Mouse (Mus musculus): ENCODE data around the gene Ispd.

Gene Ispd

DNA sequence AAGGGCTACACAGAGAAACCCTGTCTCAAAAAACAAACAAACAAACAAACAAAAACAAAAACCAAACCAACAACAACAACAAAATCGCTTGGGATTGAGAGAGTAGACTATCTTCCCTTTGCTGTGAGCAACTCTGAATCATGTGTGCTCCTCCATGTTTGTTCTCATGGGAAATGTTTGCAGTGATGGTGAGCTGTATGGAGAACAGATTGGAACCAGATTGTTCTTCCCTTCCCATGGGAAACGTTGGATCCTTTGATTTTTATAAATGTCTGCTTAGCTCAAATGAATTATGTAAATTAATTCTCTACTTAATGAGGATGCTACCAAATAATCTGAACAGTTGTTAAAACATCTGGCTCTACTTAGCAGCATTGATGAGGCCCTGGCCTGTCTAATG, 312.8 kb downstream of the Ispd start:
- intact Hi-C loops (cut with DNase I): no loop called here

DNA sequence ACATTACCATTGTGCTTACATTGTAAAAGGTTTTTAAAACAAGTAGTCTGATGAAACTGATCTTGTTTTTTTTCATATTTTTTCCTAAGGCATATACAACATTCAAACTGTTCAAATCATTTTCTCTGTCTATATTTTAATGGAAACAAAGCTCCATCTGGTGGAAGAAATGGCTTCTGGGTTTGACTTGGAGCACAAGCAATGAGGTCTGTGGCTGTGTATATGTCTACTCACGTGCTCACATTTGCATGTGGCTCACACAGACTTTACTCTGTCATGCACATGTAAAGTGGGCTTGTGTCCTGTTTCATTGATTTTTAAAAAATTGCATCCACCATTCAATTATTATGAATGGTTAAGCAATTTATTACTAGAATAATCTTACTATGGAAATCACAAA, 323.1 kb downstream of the Ispd start:
- intact Hi-C loops (cut with DNase I): no loop called here

DNA sequence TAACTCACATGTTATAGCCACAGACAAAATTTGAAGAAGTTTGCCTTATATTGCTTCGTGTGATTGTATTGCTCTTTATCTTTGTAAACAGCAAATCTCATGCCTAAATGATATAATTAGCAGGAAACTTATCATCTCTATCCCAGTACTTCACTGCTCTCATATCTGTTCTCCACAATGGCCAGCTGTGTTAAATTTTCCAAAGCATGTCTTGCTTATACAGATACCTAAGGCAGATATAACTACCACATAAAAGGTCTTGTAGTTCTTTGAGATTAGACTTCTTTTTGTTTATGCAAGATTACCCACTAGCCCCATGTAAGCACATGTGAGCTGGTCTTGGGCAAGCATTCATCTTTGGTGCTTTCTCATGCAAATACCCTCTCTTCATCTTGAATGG, 327.6 kb downstream of the Ispd start:
- intact Hi-C loops (cut with DNase I): no loop called here

- intact Hi-C loops (cut with DNase I): loop anchor here (2.0 to 5.0 kb wide), 2 partner anchors 468 to 737 kb away; no protein-coding TSS in a partner anchor
These were observed 332.8 kb downstream of the Ispd start for GRCm38 (mm10) chr12:36713866-36714662.

GRCm38 (mm10) chr12:36717526-36717925, 336.3 kb downstream of the Ispd start:
- intact Hi-C loops (cut with DNase I): no loop called here

- intact Hi-C loops (cut with DNase I): no loop called here
These were observed 337.2 kb downstream of the Ispd start for GRCm38 (mm10) chr12:36718417-36718816.

- intact Hi-C loops (cut with DNase I): no loop called here
These were observed 337.8 kb downstream of the Ispd start for GRCm38 (mm10) chr12:36719074-36719473.

DNA sequence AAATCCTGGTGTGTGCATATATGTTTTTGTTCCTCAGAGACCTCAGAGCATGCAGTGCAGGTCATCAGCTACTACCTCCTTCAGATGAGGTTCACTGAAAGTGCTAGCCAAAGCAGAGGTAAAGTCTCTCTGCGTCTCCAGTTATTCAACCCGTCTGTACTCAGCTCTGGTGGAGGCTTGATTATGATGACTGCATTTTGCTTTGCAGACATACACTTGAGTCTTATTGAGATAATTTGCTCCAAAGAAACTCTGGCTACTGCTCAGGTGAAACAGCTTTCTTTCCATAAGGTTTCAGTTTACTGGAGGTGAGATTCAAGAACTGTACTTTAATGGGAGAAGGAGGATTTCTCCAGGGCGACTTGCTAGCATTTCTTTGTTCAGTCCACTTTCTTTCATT, 339.5 kb downstream of the Ispd start:
- intact Hi-C loops (cut with DNase I): no loop called here

DNA sequence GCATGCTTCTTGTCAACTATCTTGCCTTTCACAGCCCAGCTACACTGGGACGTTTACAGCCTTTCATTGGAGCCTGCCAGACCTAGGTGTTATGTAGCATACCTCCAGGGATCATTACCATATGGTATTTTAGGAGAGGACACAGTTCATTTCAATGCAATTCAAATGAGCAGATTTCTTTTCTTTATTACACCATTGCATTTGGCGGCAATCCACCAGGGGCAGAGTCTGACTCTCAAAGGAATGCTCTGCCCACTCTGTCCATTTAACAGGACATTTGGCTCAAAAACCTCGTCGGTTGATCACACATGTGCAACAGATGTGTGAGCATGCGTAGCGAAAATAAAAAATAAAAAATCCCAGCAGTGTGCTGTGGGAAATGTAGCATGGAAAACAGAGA, 340.0 kb downstream of the Ispd start:
- intact Hi-C loops (cut with DNase I): no loop called here

GRCm38 (mm10) chr12:36722754-36723153, 341.5 kb downstream of the Ispd start:
- intact Hi-C loops (cut with DNase I): no loop called here

- intact Hi-C loops (cut with DNase I): no loop called here
These were observed 342.1 kb downstream of the Ispd start for GRCm38 (mm10) chr12:36723302-36723701.

GRCm38 (mm10) chr12:36724297-36724696, 343.0 kb downstream of the Ispd start:
- intact Hi-C loops (cut with DNase I): no loop called here

GRCm38 (mm10) chr12:36725250-36725649, 344.0 kb downstream of the Ispd start:
- intact Hi-C loops (cut with DNase I): no loop called here

DNA sequence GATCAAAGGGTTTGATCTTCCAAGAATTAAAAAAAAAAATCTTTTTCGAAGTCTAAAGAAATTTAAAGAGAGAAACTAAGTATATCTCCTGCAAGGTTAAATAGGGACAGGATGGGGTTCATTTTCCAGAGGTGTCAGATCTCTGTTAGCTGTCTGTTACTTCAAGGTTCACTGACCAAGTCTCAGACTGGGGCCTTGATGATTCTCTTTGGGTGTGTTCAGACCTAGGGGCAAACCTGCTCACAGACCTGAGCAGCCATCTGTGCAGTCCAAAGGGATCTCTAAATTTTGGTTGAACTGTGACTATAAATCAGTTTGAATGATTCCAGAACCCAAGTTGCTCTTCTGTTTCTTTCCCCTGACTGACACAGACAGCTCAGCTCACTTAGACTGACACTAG, 344.8 kb downstream of the Ispd start:
- intact Hi-C loops (cut with DNase I): no loop called here

- intact Hi-C loops (cut with DNase I): no loop called here
These were observed 352.6 kb downstream of the Ispd start for GRCm38 (mm10) chr12:36733673-36734371.

Data from adrenal gland (tissue).